Mouse (Mus musculus) stomach, postnatal 0 days (tissue): Measurements from ENCODE around the gene Med24.

Source experiments
- CTCF ChIP-seq: IDR thresholded peaks from 2 replicates; pipeline ENCODE4 v1.5.1; 2016; ENCODE audit warnings: antibody characterized with exemption, low read depth, mild to moderate bottlenecking, moderate library complexity
- EP300 ChIP-seq: optimal IDR thresholded peaks from 2 replicates; pipeline ENCODE3; 2016; ENCODE audit warnings: antibody characterized with exemption

- TF ChIP-seq CTCF (no peak), EP300 (no peak)
These were observed 1.9 kb upstream of the Med24 start for GRCm38 (mm10) chr11:98731134-98731533.
